Mouse (Mus musculus) bone marrow macrophage, adult 2 months (primary cell): ENCODE measurements around the gene Zc3h12a.

Source experiments
- CTCF ChIP-seq: IDR thresholded peaks from 2 replicates; pipeline ENCODE4 v1.5.1; 2012; ENCODE audit warnings: low read depth, mild to moderate bottlenecking, low read length, moderate library complexity
- POLR2A ChIP-seq: IDR thresholded peaks from 2 replicates; pipeline ENCODE4 v1.6.1; 2012; ENCODE audit warnings: mild to moderate bottlenecking, low read depth, low read length, borderline replicate concordance

GRCm38 (mm10) chr4:125147970-125148369, 20.3 kb upstream of the Zc3h12a start:
- TF ChIP-seq CTCF (no peak), POLR2A (no peak)
